Mouse (Mus musculus) 3T3-L1 (cell line): ENCODE results near the gene Ppp1r1b.
A peak's percentile ranks its signal among the peaks of the same experiment; 100 is the strongest.

Experiments used
- DNase-seq: peaks from one replicate; pipeline ENCODE4 v3.0.0-alpha.2; 2015; ENCODE audit warnings: low read depth, low spot score

Gene Ppp1r1b

GRCm38 (mm10) chr11:98348083-98348961, at the start of gene Ppp1r1b:
Gene Ppp1r1b (plus strand): TSS chr11:98348404.
- DNase-seq = no peak

GRCm38 (mm10) chr11:98298484-98299205, 49.6 kb upstream of the Ppp1r1b start:
- no peak for DNase-seq

- peak; percentile 73 for DNase-seq
Observed at GRCm38 (mm10) chr11:98313790-98314323, 34.3 kb upstream of the Ppp1r1b start.

- no peak for DNase-seq
Observed at GRCm38 (mm10) chr11:98317479-98317878, 30.7 kb upstream of the Ppp1r1b start.

- DNase-seq = no peak
Observed at GRCm38 (mm10) chr11:98318421-98319116, 29.6 kb upstream of the Ppp1r1b start.

GRCm38 (mm10) chr11:98319120-98319519, 29.1 kb upstream of the Ppp1r1b start:
- DNase-seq = no peak

- DNase-seq = no peak
Observed at GRCm38 (mm10) chr11:98319544-98319943, 28.7 kb upstream of the Ppp1r1b start.

GRCm38 (mm10) chr11:98319944-98320343, 28.3 kb upstream of the Ppp1r1b start:
- DNase-seq = no peak

GRCm38 (mm10) chr11:98320381-98320780, 27.8 kb upstream of the Ppp1r1b start:
- DNase-seq = no peak

- no peak for DNase-seq
Observed at GRCm38 (mm10) chr11:98320806-98321676, 27.2 kb upstream of the Ppp1r1b start.

- DNase-seq = no peak
Observed at GRCm38 (mm10) chr11:98321677-98322003, 26.6 kb upstream of the Ppp1r1b start.

- DNase-seq = no peak
Observed at GRCm38 (mm10) chr11:98322159-98322558, 26.0 kb upstream of the Ppp1r1b start.

GRCm38 (mm10) chr11:98323136-98323866, 24.9 kb upstream of the Ppp1r1b start:
- DNase-seq = no peak

GRCm38 (mm10) chr11:98323933-98324332, 24.3 kb upstream of the Ppp1r1b start:
- peak; percentile 64 for DNase-seq

- no peak for DNase-seq
Observed at GRCm38 (mm10) chr11:98325191-98325820, 22.9 kb upstream of the Ppp1r1b start.

- no peak for DNase-seq
Observed at GRCm38 (mm10) chr11:98325821-98326218, 22.4 kb upstream of the Ppp1r1b start.

- DNase-seq = no peak
Observed at GRCm38 (mm10) chr11:98326741-98327135, 21.5 kb upstream of the Ppp1r1b start.

GRCm38 (mm10) chr11:98327136-98328030, 20.8 kb upstream of the Ppp1r1b start:
- DNase-seq = no peak

GRCm38 (mm10) chr11:98328031-98328370, 20.2 kb upstream of the Ppp1r1b start:
- DNase-seq = no peak
